Mouse (Mus musculus) testis, postnatal 10 days (tissue): ENCODE results near the gene Hexim2.
A peak's percentile ranks its signal among the peaks of the same experiment; 100 is the strongest.

Source experiments
- DNase-seq: peaks from one replicate; pipeline ENCODE4 v3.0.0; 2021; ENCODE audit warnings: low spot score

Gene Hexim2

GRCm38 (mm10) chr11:103141101-103141943, 9.1 kb downstream of the Hexim2 start:
- DNase-seq = peak; percentile 75

- DNase-seq = no peak
Observed at GRCm38 (mm10) chr11:103141944-103142255, 9.7 kb downstream of the Hexim2 start.

DNA sequence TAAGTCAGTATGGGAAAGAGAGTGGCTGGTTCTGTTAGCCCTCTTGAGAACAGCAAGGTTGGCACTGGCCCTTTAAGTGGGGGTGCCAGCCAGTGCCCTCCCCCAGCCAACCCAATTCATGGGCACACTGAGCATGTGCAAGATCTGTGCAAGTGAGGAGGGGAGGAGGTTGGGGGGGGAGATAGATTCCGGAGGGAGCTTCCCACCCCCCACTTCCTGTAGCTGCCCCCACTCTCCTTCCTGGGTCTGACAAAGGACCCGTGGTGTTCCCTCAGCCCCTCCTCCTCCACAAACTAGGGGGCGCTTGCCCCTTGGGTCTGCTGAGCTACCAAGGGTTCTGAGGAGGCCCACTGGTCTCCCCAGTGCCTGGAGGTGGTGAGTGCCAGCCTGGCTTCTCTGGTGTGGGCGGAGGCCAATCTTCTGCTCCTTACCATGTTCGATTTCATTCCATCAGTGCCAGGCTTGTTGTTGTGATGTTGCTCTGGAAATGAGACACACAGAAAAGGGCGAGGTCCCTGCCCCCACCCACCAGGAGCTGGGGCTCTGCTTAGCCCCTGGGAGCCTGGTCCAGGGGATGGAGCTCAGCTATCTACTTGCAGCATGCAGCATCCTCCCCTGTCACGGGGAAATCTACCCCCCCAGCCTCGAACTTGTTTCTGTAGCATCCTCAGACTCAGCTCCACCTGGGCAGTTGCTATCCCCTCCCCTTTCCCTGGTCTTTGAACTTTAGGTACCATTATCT, 10.4 kb downstream of the Hexim2 start:
- peak; percentile 65 for DNase-seq

DNA sequence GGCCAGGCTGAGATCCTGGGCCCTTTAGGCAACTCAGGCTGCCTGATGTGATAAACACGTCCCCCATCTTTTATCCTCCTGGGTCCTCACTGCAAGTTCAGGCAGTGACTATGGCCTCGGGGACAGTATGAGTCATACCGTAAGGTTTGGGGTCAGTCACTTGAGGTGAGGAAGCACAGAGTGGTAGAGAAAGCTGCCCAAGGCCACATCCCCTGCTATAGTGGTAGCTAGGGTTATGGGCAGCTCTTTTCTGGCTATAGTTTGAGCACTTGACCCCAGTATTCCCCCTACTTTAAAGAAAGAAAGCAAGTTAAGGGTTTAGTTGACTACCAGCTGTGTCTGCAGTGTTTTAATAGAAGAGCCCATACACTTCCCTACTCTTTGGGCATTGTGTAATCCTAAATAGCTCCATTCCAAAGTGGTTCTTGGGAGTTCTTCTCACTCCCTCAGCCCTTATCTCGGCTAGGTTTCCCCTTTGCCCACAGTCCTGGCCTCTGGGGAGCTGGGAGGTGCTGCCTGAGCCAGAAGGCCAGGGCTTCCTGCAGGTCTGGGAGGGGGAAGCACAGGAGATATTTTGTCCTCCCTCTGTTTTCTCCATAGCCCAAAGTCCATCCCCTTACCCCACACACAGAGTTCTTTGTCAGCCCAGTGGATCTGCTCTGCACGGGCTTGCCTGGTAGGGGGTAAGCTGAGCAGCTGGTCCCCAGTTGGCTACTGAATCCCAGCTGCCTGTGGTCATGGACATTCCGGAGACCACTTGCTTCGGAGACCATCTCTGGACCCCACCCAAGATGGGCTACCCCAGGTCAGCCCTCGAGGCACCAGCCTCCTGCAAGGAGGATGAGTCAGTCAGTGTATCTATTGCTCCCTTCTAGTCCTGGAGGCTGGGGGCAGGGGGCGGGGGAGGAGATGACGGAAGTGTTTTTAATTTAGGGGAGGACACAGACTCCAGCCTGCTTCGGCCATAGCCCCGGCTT, 12.4 kb downstream of the Hexim2 start:
- DNase-seq = no peak

- no peak for DNase-seq
Observed at GRCm38 (mm10) chr11:103146386-103146785, 14.2 kb downstream of the Hexim2 start.

DNA sequence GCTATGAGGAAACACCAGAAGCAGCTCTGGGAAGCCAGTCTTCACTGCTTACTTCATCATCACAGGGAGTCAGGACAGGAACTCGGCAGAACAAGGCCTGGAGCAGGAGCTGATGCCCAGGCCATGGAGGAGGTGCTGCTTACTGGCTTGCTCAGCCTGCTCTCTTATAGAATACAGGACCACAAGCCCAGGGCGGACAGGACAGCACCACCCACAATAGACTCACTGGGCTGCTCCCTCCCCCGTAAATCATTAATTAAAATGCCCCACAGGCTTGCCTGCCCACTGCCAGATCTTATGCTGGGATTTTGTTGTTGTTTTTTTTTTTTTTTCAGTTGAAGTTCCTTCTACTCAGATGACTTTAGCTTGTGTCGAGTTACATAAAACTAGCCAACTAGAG, 15.5 kb downstream of the Hexim2 start:
- DNase-seq = no peak

GRCm38 (mm10) chr11:103149771-103150170, 17.5 kb downstream of the Hexim2 start:
- DNase-seq = no peak

DNA sequence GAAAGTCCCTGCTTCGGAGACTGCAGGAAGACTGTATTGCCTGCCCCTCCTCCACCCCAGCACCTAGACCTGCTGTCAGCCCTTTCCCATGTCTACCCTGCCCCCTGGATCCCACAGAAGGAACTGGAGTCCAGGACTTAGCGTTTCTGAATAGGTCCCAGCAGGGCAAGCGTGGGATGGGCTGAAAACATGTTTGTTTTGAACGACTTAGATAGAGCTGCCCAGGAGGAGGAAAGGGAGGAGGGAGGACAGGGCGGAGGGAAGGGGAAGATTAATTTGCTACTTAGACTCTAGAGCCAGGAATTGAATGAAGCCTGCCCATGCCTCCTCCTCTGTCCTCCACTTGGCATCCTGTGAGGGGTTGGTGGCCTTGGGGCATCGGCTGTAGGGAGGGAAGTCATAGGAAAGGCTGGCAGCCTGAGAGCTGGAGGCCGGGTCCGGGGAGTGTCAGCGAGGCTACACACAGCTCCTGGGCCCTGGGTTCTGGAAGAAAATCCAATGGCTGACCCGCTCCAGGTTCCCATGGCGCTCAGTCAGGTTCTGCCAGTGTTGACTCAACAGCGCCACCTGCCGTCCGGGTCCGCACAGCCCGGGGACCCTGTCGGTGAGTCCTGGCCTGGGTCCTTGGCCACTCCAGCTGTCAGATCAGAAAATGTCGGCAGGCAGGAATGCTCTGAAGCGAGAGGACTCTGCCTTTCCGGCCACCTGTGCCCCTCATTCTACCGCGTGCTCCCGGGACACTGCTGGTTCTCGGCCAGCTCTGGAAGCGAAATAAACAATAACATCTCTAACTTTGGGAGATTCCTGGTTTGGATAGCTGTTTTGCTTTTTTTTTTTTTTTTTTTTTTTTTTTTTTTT, 26.6 kb downstream of the Hexim2 start:
- peak; percentile 99 for DNase-seq

DNA sequence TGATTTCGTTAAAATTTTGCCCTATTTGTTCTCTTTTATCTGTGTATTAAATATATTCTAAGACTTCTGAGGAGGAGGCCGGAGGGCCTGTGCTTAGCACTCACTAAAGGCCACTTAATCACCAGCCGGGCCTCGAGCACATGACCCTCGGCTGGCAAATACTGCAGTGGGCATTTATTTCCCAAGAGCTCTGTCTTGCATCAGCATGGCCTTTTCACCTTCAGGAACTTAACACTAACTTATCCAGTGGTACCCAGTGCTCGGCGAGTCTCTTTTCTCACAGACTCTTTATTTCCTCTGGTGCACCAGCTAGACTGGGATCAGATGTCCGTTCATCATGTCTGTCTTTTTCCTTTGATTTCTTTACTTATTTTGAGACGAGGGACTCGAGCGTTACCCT, 28.5 kb downstream of the Hexim2 start:
- DNase-seq = no peak

DNA sequence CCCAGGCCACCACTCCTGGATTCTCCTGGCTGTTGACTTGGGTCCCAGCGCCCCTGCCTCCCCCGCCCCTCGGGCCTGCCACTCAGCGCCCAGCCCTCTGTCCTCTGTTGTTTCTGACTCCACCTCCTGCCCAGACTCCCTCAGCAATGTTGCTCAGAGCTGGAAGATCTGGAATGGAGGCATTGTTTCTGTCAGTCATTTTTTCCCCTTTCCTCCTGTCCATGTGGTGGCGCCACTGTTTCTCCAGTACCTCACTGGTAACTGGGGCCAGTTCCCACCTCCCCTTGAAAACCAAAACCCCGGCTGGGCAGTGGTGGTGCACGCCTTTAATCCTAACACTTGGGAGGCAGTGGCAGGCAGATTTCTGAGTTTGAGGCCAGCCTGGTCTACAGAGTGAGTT, 29.2 kb downstream of the Hexim2 start:
- DNase-seq = no peak

DNA sequence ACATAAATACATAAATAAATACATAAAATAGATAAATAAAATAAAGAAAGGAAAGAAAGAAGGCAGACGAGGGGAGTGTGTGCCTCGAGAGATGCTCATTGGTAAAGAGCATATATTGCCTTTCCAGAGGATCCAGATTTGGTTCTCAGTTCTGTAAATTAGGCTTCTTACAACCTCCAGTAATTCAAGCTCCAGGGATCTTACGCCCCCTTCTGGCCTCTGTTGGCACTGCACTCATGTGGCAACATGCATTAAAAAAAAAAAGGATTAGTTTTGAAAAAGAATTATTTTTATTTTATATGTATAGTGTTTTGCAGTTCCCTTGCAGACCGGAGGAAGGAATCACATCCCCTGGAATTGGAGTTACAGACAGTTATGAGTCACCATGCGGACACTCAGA, 29.9 kb downstream of the Hexim2 start:
- DNase-seq = peak; percentile 71

DNA sequence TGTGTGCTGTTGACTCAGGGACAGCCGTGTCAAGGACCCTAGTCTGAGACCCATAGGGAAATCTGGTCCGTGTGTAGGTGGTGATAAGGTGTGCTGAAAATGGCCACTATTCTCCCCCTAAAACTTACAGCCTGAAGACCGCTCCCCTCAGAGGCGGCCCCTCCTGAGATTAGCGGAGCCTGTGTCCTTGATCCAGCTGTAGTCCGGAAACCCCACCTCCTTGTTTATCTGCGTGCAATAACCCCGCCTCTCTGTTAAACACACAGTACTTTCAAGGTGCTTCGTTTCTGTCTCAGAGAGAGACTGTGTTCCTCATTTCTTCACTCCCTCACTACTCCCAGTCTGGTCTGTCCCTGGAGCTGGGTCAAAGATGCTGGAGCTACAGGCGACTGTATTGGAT, 32.2 kb downstream of the Hexim2 start:
- no peak for DNase-seq

DNA sequence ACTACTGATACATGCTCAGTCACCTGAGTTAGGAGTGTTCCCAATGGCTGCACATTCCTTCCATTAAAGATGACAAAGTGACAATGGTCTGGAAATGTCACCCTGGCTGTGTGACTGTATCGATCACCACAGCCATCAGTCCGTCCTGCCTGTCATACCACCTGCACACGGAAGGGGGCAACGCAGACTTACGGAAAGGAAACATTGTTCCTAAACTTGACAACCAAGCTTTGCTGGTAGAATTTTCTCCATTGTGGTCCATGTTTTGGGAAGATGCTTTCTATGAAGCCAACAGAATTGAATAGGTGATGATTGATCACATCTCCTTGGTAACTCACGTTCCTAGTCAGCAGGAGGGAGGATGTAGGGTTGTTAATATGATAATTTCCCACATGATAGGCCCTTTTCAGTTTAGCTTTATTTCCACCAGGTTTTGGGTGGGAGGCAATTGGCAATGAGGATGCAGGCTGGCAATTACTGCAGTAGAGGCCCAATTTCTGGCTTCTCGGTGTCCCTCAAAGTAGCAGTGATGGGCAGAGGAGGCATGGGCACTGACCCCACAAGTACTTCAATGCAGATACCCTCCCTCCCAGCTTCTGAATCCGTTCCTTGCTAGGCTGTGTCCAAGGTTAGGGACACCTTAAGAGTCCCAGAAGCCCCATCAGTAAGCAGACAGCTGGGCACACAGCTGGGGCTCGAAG, 36.6 kb downstream of the Hexim2 start:
- DNase-seq = peak; percentile 76

DNA sequence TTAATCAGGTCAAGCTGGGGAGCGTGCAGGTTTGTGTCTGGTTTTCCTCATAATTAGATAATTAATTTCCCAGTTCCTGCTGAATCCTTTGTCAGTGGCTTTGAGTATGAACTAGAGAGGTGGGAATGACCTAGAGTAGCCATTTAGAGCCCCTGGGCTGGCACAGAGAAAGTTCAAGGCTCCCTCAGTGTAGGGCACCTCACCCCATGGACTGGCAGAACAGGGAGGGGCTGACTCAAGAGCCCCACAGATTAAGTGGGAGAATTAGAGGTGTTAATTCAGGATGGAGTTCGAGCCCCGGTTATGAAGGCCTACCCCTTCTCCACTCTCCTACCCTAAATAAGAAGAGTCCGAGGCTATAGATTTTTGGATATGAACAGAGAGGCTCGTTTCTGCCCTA, 37.4 kb downstream of the Hexim2 start:
- no peak for DNase-seq

- no peak for DNase-seq
Observed at GRCm38 (mm10) chr11:103170111-103170493, 37.9 kb downstream of the Hexim2 start.

DNA sequence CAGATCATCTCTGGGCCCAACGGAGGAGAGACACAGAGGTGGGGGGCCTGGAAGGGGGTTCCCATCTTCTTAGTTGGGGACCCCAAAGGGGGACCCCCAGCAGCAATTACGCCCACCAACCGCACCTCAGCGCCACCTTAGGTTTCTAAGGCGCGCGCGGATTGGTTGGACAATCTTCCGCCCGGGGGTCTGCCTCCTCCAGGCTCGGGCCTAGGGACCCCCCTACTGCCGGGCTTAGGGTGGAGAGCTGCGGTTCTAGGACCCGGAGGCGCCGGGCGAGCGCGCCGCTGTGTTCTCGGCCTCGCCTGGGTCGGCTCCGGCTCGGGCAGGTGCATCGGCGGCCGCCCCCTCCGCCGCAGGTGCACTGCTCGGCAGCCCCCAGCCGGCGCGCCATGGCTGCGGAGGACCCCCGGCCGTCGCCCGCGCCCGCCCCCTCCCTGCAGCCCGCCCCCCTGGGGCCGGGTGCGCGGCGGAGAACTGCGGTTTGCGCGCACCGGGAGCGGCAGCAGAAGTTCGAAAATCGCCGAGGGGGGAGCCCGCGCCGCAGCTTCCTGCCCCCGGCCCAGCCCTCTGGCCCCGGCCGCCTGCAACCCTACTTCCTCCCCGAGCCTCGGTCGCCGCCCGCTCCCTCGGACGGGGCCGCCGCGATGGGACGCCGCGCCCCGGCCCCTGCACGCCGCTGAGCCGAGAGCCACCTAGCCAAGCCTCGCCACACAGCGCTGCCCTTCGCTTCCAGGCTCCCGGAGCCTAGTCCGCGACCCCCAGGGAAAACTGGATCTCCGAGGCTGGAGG, 38.5 kb downstream of the Hexim2 start, which contains the start of gene Fmnl1:
Fmnl1 (plus strand) TSS at position 614 of the 792 bp plus-strand sequence.
- DNase-seq = no peak

GRCm38 (mm10) chr11:103171286-103171620, 39.0 kb downstream of the Hexim2 start:
- DNase-seq = no peak

GRCm38 (mm10) chr11:103171703-103172391, 39.6 kb downstream of the Hexim2 start:
- DNase-seq = no peak

- no peak for DNase-seq
Observed at GRCm38 (mm10) chr11:103172392-103173040, 40.3 kb downstream of the Hexim2 start.
